Comparison of ENCODE assay signal across 8 mouse cellular contexts in the genomic region with DNA sequence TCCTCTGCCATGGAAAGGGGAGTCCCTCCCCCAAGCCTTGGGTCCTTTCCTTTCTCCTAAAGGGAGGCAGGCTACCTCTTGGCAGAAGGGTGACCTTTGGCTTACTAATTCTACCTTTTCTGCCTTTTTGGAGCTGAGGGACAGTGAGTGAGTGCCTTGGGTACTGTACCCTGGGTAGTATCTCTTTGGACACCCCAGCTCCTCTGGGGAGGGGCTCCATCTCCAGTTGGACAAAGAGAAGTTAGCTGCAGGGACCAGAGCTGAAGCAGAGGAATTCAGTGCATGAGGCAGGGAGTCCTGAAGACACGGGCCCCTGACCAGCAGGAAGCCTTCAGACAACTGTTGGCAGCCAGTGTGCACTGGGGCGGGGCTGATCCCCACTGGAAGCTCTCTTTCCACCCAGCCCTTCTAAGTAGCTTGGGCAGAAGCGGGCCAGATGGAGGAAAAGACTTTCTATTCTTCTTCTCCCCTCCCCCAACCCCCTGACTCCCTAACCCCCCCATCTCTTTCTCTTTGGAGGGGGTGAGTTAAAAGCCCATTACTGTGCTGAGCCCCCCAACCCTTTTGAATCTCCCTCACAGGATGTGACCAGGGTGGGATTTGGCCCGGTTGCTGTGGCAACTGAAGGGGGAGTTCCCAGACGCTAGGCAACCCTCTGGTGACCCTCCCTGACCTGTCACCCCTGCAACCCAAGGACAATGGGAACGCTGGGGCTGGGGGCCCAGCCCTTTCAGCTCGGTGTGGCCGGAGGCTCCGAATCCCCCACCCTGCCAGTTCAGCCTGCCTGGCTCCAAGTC. TPM values are rescaled to one million over a fixed set of nuclear protein-coding genes. Genes with fewer than 3 reads are reported as not detected.
A peak's percentile ranks its signal among the peaks of the same experiment; 100 is the strongest.
DNase-seq lines count a peak whose midpoint lies in the region; ATAC-seq and TF ChIP-seq lines count a peak whose summit lies in the region.

No protein-coding gene starts in this region.

- WGBS in forebrain, embryonic 13.5 days = under 1% methylated on average over 9 of the region's 9 CpGs
- 0% methylated on average over 9 of the region's 9 CpGs for WGBS in hindbrain, embryonic 11.5 days
- 22% methylated on average over 9 of the region's 9 CpGs for WGBS in limb, embryonic 14.5 days
- WGBS in neural tube, embryonic 13.5 days = 4% methylated on average over 9 of the region's 9 CpGs

- in situ Hi-C loops in ES-E14 (cut with MboI; ENCODE audit: low sequenced_read_pairs in 2 of 2, unreplicated experiment in 2 of 2) = no loop called here

- peak overlapping the region; percentile 28 for H3K4me2 ChIP-seq in forebrain, embryonic 13.5 days
- peak overlapping the region; percentile 23; the same call in 1 of the 2 replicates for H3K4me2 ChIP-seq in hindbrain, embryonic 11.5 days (replicated peaks; ENCODE audit: low read depth, low read length)
- peak overlapping the region; percentile 19; the same call in 1 of the 2 replicates for H3K4me2 ChIP-seq in limb, embryonic 14.5 days (replicated peaks; ENCODE audit: low read depth, low read length, severe bottlenecking)
- 0 out of 2 replicates have a peak overlapping the region, but pooled peaks have one; percentile 14 for H3K4me2 ChIP-seq in neural tube, embryonic 13.5 days

- peaks cover 38% of the 10 kb centered on the region for H3K36me3 ChIP-seq in ES-E14 (ENCODE audit: control insufficient read depth, insufficient read depth, low read length, poor library complexity, severe bottlenecking)
- H3K36me3 ChIP-seq in forebrain, embryonic 13.5 days (ENCODE audit: poor library complexity, severe bottlenecking) = peaks cover 53% of the 10 kb centered on the region
- no peaks in the 10 kb centered on the region for H3K36me3 ChIP-seq in hindbrain, embryonic 11.5 days (ENCODE audit: control insufficient read depth, insufficient read depth, low read length)
- peaks cover 71% of the 10 kb centered on the region for H3K36me3 ChIP-seq in limb, embryonic 14.5 days (ENCODE audit: control insufficient read depth, insufficient read depth, low read length)
- peaks cover 2% of the 10 kb centered on the region; the same call in 1 of the 2 replicates for H3K36me3 ChIP-seq in neural tube, embryonic 13.5 days

- H3K4me1 ChIP-seq in ES-E14 (ENCODE audit: control insufficient read depth in 2 of 2, insufficient read depth in 2 of 2, low read length in 2 of 2, poor library complexity in 1 of 2) = peaks cover 8 to 16% of the 10 kb centered on the region in 2 experiments
- peaks cover 30% of the 10 kb centered on the region for H3K4me1 ChIP-seq in forebrain, embryonic 13.5 days
- peaks cover 29% of the 10 kb centered on the region for H3K4me1 ChIP-seq in hindbrain, embryonic 11.5 days (replicated peaks; ENCODE audit: control insufficient read depth, insufficient read depth, low read length)
- H3K4me1 ChIP-seq in limb, embryonic 14.5 days (ENCODE audit: control insufficient read depth, insufficient read depth, low read length) = peaks cover 24% of the 10 kb centered on the region
- H3K4me1 ChIP-seq in neural tube, embryonic 13.5 days (replicated peaks) = peaks cover 30% of the 10 kb centered on the region

- H3K9me3 ChIP-seq in ES-E14 (ENCODE audit: control insufficient read depth, insufficient read depth, low read depth, low read length) = no peaks in the 10 kb centered on the region
- H3K9me3 ChIP-seq in forebrain, embryonic 13.5 days (replicated peaks) = no peaks in the 10 kb centered on the region
- no peaks in the 10 kb centered on the region for H3K9me3 ChIP-seq in hindbrain, embryonic 11.5 days (ENCODE audit: control insufficient read depth, low read length)
- H3K9me3 ChIP-seq in limb, embryonic 14.5 days (ENCODE audit: control insufficient read depth, low read length) = no peaks in the 10 kb centered on the region
- no peaks in the 10 kb centered on the region for H3K9me3 ChIP-seq in neural tube, embryonic 13.5 days

- H3K9ac ChIP-seq in ES-E14 (ENCODE audit: insufficient read depth, low read depth, low read length, poor library complexity, severe bottlenecking) = no peak overlapping the region; the same call in 1 of the 2 replicates
- H3K9ac ChIP-seq in forebrain, embryonic 13.5 days = peak overlapping the region; percentile 50
- peak overlapping the region; percentile 42; the same call in 1 of the 2 replicates for H3K9ac ChIP-seq in hindbrain, embryonic 11.5 days (ENCODE audit: low read depth, low read length)
- H3K9ac ChIP-seq in limb, embryonic 14.5 days (ENCODE audit: low read depth, low read length, severe bottlenecking) = 0 out of 2 replicates have a peak overlapping the region, but pooled peaks have one; percentile 16
- 0 out of 2 replicates have a peak overlapping the region, but pooled peaks have one; percentile 22 for H3K9ac ChIP-seq in neural tube, embryonic 13.5 days

- H3K27ac ChIP-seq in ES-E14 (ENCODE audit: insufficient read depth, low read depth, low read length, poor library complexity, severe bottlenecking) = peak overlapping the region; percentile 16; the same call in 1 of the 2 replicates
- peak overlapping the region; percentile 57 for H3K27ac ChIP-seq in forebrain, embryonic 13.5 days
- H3K27ac ChIP-seq in hindbrain, embryonic 11.5 days (ENCODE audit: low read depth, low read length) = peak overlapping the region; percentile 77
- no peak overlapping the region for H3K27ac ChIP-seq in limb, embryonic 14.5 days (replicated peaks; ENCODE audit: low read depth, low read length)
- H3K27ac ChIP-seq in neural tube, embryonic 13.5 days (replicated peaks) = peak overlapping the region; percentile 10; the same call in 1 of the 2 replicates

- no peak for TF ChIP-seq POLR2A in limb, embryonic 14.5 days (IDR thresholded peaks at IDR 0.05; ENCODE audit: borderline replicate concordance, extremely low read depth, insufficient read depth, insufficient read length)

- peaks cover 20% of the 10 kb centered on the region for H3K27me3 ChIP-seq in forebrain, embryonic 13.5 days
- H3K27me3 ChIP-seq in hindbrain, embryonic 11.5 days (ENCODE audit: control insufficient read depth, insufficient read depth, low read length) = no peaks in the 10 kb centered on the region
- no peaks in the 10 kb centered on the region for H3K27me3 ChIP-seq in limb, embryonic 14.5 days (ENCODE audit: control insufficient read depth, insufficient read depth, low read length)
- H3K27me3 ChIP-seq in neural tube, embryonic 13.5 days = peaks cover 29% of the 10 kb centered on the region

- DNase-seq in ES-E14 (ENCODE audit: low read depth, low spot score) = no peak
- DNase-seq in hindbrain, embryonic 11.5 days (ENCODE audit: low spot score) = peak; percentile 89
- peak; percentile 63 for DNase-seq in limb, embryonic 14.5 days (ENCODE audit: low spot score)
- DNase-seq in layer of hippocampus, postnatal 25 days (ENCODE audit: extremely low spot score in 1 of 2, low spot score in 1 of 2) = no peak
- DNase-seq in B cell, adult 2 months = no peak
- no peak for DNase-seq in adrenal gland, adult 8-10 months

- peak; percentile 75 for ATAC-seq in forebrain, embryonic 13.5 days
- peak; percentile 92 for ATAC-seq in hindbrain, embryonic 11.5 days (ENCODE audit: low FRiP score)
- ATAC-seq in limb, embryonic 14.5 days (ENCODE audit: low FRiP score, low read depth) = peak; percentile 32; the same call in 1 of the 2 replicates
- peak; percentile 70; the same call in 1 of the 2 replicates for ATAC-seq in neural tube, embryonic 13.5 days (ENCODE audit: low read depth)

- H3K4me3 ChIP-seq in ES-E14 (ENCODE audit: insufficient read depth in 1 of 2, low read depth in 1 of 2, low read length in 2 of 2, poor library complexity in 1 of 2, severe bottlenecking in 1 of 2) = no peak overlapping the region
- no peak overlapping the region for H3K4me3 ChIP-seq in forebrain, embryonic 13.5 days
- H3K4me3 ChIP-seq in hindbrain, embryonic 11.5 days (ENCODE audit: low read depth, low read length) = no peak overlapping the region
- no peak overlapping the region for H3K4me3 ChIP-seq in limb, embryonic 14.5 days (replicated peaks; ENCODE audit: low read length)
- H3K4me3 ChIP-seq in neural tube, embryonic 13.5 days = no peak overlapping the region

TF ChIP-seq in ES-E14, 5 proteins besides CTCF, POLR2A, EP300 and RAD21:
- no peak for TF ChIP-seq MAFK (IDR thresholded peaks at IDR 0.05; ENCODE audit: insufficient read depth, low read depth, low read length)
- no peak for TF ChIP-seq CHD2 (IDR thresholded peaks at IDR 0.05; ENCODE audit: low read depth, low read length)
- TF ChIP-seq HCFC1 (IDR thresholded peaks at IDR 0.05; ENCODE audit: borderline replicate concordance, insufficient read depth, low read length) = no peak
- TF ChIP-seq ZNF384 (IDR thresholded peaks at IDR 0.05; ENCODE audit: low read depth, low read length) = no peak
- TF ChIP-seq ZC3H11A (IDR thresholded peaks at IDR 0.05; ENCODE audit: borderline replicate concordance, low read depth, low read length) = no peak
TF ChIP-seq in ES-E14: peak in this region for 0.

RNA-seq across cellular contexts. Expression of a gene that starts 26.3 kb away (rescaled TPM):
- 25.2 and 42.4 TPM in 2 replicates for total RNA-seq in ES-E14 (2012; rRNA removed)
- polyA plus RNA-seq in forebrain, embryonic 13.5 days (2015; fragmentation: Nextera tagmentation; extraction: Ambion mirVana) = 13.4 and 15.6 TPM in 2 replicates
- polyA plus RNA-seq in hindbrain, embryonic 11.5 days (2014; fragmentation: Nextera tagmentation; extraction: Ambion mirVana) = 23.9 and 28.4 TPM in 2 replicates
- polyA plus RNA-seq in limb, embryonic 14.5 days (2012; rRNA removed) = 104 and 165 TPM in 2 replicates
- polyA plus RNA-seq in limb, embryonic 14.5 days (2014; fragmentation: Nextera tagmentation; extraction: Ambion mirVana) = 38.6 and 46.0 TPM in 2 replicates
- 17.2 and 18.5 TPM in 2 replicates for polyA plus RNA-seq in neural tube, embryonic 13.5 days (2015; fragmentation: Nextera tagmentation; extraction: Ambion mirVana)
- 10 to 100 TPM; 40.3 to 50.2 TPM for total RNA-seq in layer of hippocampus, postnatal 25 days (2021)
- total RNA-seq in adrenal gland, adult 8-10 months (2022) = 10 to 100 TPM; 21.5 to 39.2 (median 31.0) TPM

Comparison
In these comparisons a context has a peak if more than half of its experiments do, and no peak if none do; other contexts are left out.
1. DNase-seq: peak in hindbrain, embryonic 11.5 days (single experiment) and limb, embryonic 14.5 days (single experiment); none in ES-E14 (single experiment), layer of hippocampus, postnatal 25 days (0 of 2), B cell, adult 2 months (0 of 2) and adrenal gland, adult 8-10 months (single experiment).
2. ATAC-seq: peak in every context shown above with its lines; median percentile 92 in hindbrain, embryonic 11.5 days; 75 in forebrain, embryonic 13.5 days; 70 in neural tube, embryonic 13.5 days; 32 in limb, embryonic 14.5 days.
3. Peak in every context shown above with its lines, with median percentiles within 50 percentile points of each other: H3K4me2 ChIP-seq.